Mouse (Mus musculus): ENCODE measurements around the gene Pmpca. TPM values are rescaled to one million over a fixed set of nuclear protein-coding genes. Genes with fewer than 3 reads are reported as not detected.

Pmpca gene
- polyA plus RNA-seq, 1 experiment from 2014 or later, result 153 TPM

- Histone ChIP-seq H3K4me3 (peak overlapping the region; percentile 95), H3K27me3 (ENCODE audit: insufficient read depth, poor library complexity, severe bottlenecking) (no peaks in the 10 kb centered on the region), H3K9me3 (no peaks in the 10 kb centered on the region), H3K36me3 (peaks cover 74% of the 10 kb centered on the region), H3K4me1 (peaks cover 23% of the 10 kb centered on the region), H3K27ac (peak overlapping the region; percentile 92)
- WGBS, result under 1% methylated on average over 45 of the region's 45 CpGs
- DNase-seq (ENCODE audit: low spot score), result no peak
Measured at GRCm38 (mm10) chr2:26388682-26389153, 421 bp upstream of the Pmpca start.

- H3K4me3 ChIP-seq, result no peak overlapping the region
- no peak for DNase-seq (ENCODE audit: low spot score)
- no peaks in the 10 kb centered on the region for H3K9me3 ChIP-seq
- WGBS, result 81% methylated on average over 3 of the region's 3 CpGs
- no peak overlapping the region for H3K27ac ChIP-seq
- peaks cover 23% of the 10 kb centered on the region for H3K4me1 ChIP-seq
- H3K36me3 ChIP-seq, result peaks cover 74% of the 10 kb centered on the region
- no peaks in the 10 kb centered on the region for H3K27me3 ChIP-seq (ENCODE audit: insufficient read depth, poor library complexity, severe bottlenecking)
Measured at GRCm38 (mm10) chr2:26390954-26391353, 1.8 kb downstream of the Pmpca start.

GRCm38 (mm10) chr2:26391617-26392016 lies 2.5 kb downstream of the Pmpca start:
- Histone ChIP-seq H3K9me3 (no peaks in the 10 kb centered on the region), H3K27ac (no peak overlapping the region), H3K4me1 (peaks cover 23% of the 10 kb centered on the region), H3K36me3 (peaks cover 74% of the 10 kb centered on the region), H3K27me3 (ENCODE audit: insufficient read depth, poor library complexity, severe bottlenecking) (no peaks in the 10 kb centered on the region), H3K4me3 (no peak overlapping the region)
- 89% methylated on average over 6 of the region's 6 CpGs for WGBS
- DNase-seq (ENCODE audit: low spot score), result no peak

GRCm38 (mm10) chr2:26398978-26399377 lies 9.8 kb downstream of the Pmpca start:
- Histone ChIP-seq H3K27ac (no peak overlapping the region), H3K27me3 (ENCODE audit: insufficient read depth, poor library complexity, severe bottlenecking) (no peaks in the 10 kb centered on the region), H3K4me1 (peaks cover 11% of the 10 kb centered on the region; the same call in 1 of the 2 replicates), H3K36me3 (peaks cover 93% of the 10 kb centered on the region), H3K9me3 (no peaks in the 10 kb centered on the region), H3K4me3 (no peak overlapping the region)
- WGBS, result 87% methylated on average over 8 of the region's 8 CpGs
- no peak for DNase-seq (ENCODE audit: low spot score)

- Histone ChIP-seq H3K36me3 (peaks cover 86% of the 10 kb centered on the region), H3K9me3 (no peaks in the 10 kb centered on the region), H3K27me3 (ENCODE audit: insufficient read depth, poor library complexity, severe bottlenecking) (no peaks in the 10 kb centered on the region), H3K27ac (peak overlapping the region; percentile 16; the same call in 1 of the 2 replicates), H3K4me3 (no peak overlapping the region), H3K4me1 (peaks cover 13% of the 10 kb centered on the region; the same call in 1 of the 2 replicates)
- 76% methylated on average over 5 of the region's 5 CpGs for WGBS
- no peak for DNase-seq (ENCODE audit: low spot score)
Measured at GRCm38 (mm10) chr2:26399647-26400046, 10.5 kb downstream of the Pmpca start.

- no peaks in the 10 kb centered on the region for H3K27me3 ChIP-seq (ENCODE audit: insufficient read depth, poor library complexity, severe bottlenecking)
- peaks cover 17% of the 10 kb centered on the region; the same call in 1 of the 2 replicates for H3K4me1 ChIP-seq
- DNase-seq (ENCODE audit: low spot score), result no peak
- no peaks in the 10 kb centered on the region for H3K9me3 ChIP-seq
- no peak overlapping the region for H3K27ac ChIP-seq
- H3K4me3 ChIP-seq, result no peak overlapping the region
- peaks cover 83% of the 10 kb centered on the region for H3K36me3 ChIP-seq
- 89% methylated on average over 5 of the region's 5 CpGs for WGBS
Measured at GRCm38 (mm10) chr2:26400296-26400695, 11.2 kb downstream of the Pmpca start.

- peaks cover 21% of the 10 kb centered on the region; the same call in 1 of the 2 replicates for H3K4me1 ChIP-seq
- no peak for DNase-seq (ENCODE audit: low spot score)
- 84% methylated on average over 4 of the region's 4 CpGs for WGBS
- H3K9me3 ChIP-seq, result no peaks in the 10 kb centered on the region
- H3K27ac ChIP-seq, result no peak overlapping the region
- H3K27me3 ChIP-seq (ENCODE audit: insufficient read depth, poor library complexity, severe bottlenecking), result no peaks in the 10 kb centered on the region
- H3K4me3 ChIP-seq, result no peak overlapping the region
- peaks cover 78% of the 10 kb centered on the region for H3K36me3 ChIP-seq
Measured at GRCm38 (mm10) chr2:26401023-26401422, 11.9 kb downstream of the Pmpca start.

GRCm38 (mm10) chr2:26402265-26402664 lies 13.1 kb downstream of the Pmpca start:
- Histone ChIP-seq H3K36me3 (peaks cover 76% of the 10 kb centered on the region), H3K27ac (no peak overlapping the region), H3K4me3 (no peak overlapping the region), H3K4me1 (peaks cover 33% of the 10 kb centered on the region), H3K27me3 (ENCODE audit: insufficient read depth, poor library complexity, severe bottlenecking) (no peaks in the 10 kb centered on the region), H3K9me3 (no peaks in the 10 kb centered on the region)
- 80% methylated on average over 1 of the region's 1 CpGs for WGBS
- no peak for DNase-seq (ENCODE audit: low spot score)

- H3K27ac ChIP-seq, result no peak overlapping the region
- DNase-seq (ENCODE audit: low spot score), result peak; percentile 69
- H3K27me3 ChIP-seq (ENCODE audit: insufficient read depth, poor library complexity, severe bottlenecking), result no peaks in the 10 kb centered on the region
- H3K9me3 ChIP-seq, result no peaks in the 10 kb centered on the region
- H3K4me3 ChIP-seq, result no peak overlapping the region
- 78% methylated on average over 8 of the region's 8 CpGs for WGBS
- peaks cover 66% of the 10 kb centered on the region for H3K36me3 ChIP-seq
- H3K4me1 ChIP-seq, result peaks cover 43% of the 10 kb centered on the region
Measured at GRCm38 (mm10) chr2:26403306-26403705, 14.2 kb downstream of the Pmpca start.

GRCm38 (mm10) chr2:26408515-26409356 lies 19.6 kb downstream of the Pmpca start, which contains the start of gene Inpp5e:
Gene Inpp5e (minus strand): TSS chr2:26409203.
- Histone ChIP-seq H3K9me3 (no peaks in the 10 kb centered on the region), H3K27me3 (ENCODE audit: insufficient read depth, poor library complexity, severe bottlenecking) (no peaks in the 10 kb centered on the region), H3K27ac (peak within 1 kb of the TSS; percentile 95), H3K4me3 (peak within 1 kb of the TSS; percentile 91), H3K4me1 (peaks cover 44% of the 10 kb centered on the region), H3K36me3 (peaks cover 56% of the 10 kb centered on the region)
- WGBS, result under 1% methylated on average over 57 of the region's 57 CpGs
- DNase-seq (ENCODE audit: low spot score), result peak; percentile 97

- WGBS, result 62% methylated on average over 3 of the region's 3 CpGs
- Histone ChIP-seq H3K4me1 (peaks cover 44% of the 10 kb centered on the region), H3K36me3 (peaks cover 62% of the 10 kb centered on the region)
Measured at GRCm38 (mm10) chr2:26409362-26409761, 20.2 kb downstream of the Pmpca start.

GRCm38 (mm10) chr2:26410091-26410490 lies 21.0 kb downstream of the Pmpca start:
- peaks cover 66% of the 10 kb centered on the region for H3K36me3 ChIP-seq
- no peak overlapping the region for H3K27ac ChIP-seq
- WGBS, result 69% methylated on average over 5 of the region's 5 CpGs
- no peak overlapping the region for H3K4me3 ChIP-seq
- DNase-seq (ENCODE audit: low spot score), result peak; percentile 74
- H3K27me3 ChIP-seq (ENCODE audit: insufficient read depth, poor library complexity, severe bottlenecking), result no peaks in the 10 kb centered on the region
- peaks cover 38% of the 10 kb centered on the region for H3K4me1 ChIP-seq
- H3K9me3 ChIP-seq, result no peaks in the 10 kb centered on the region

More at GRCm38 (mm10) chr2:26409362-26409761, 20.2 kb downstream of the Pmpca start:
- Histone ChIP-seq H3K4me3 (peak overlapping the region; percentile 91; the same call in 1 of the 2 replicates), H3K9me3 (no peaks in the 10 kb centered on the region), H3K27ac (peak overlapping the region; percentile 95; the same call in 1 of the 2 replicates), H3K27me3 (ENCODE audit: insufficient read depth, poor library complexity, severe bottlenecking) (no peaks in the 10 kb centered on the region)
- DNase-seq (ENCODE audit: low spot score), result no peak

GRCm38 (mm10) chr2:26410931-26411411 lies 21.8 kb downstream of the Pmpca start:
- WGBS, result 74% methylated on average over 5 of the region's 5 CpGs
- peaks cover 72% of the 10 kb centered on the region for H3K36me3 ChIP-seq

More at GRCm38 (mm10) chr2:26410931-26411411, 21.8 kb downstream of the Pmpca start:
- no peak overlapping the region for H3K4me3 ChIP-seq
- peak; percentile 70 for DNase-seq (ENCODE audit: low spot score)
- no peaks in the 10 kb centered on the region for H3K27me3 ChIP-seq (ENCODE audit: insufficient read depth, poor library complexity, severe bottlenecking)
- no peak overlapping the region for H3K27ac ChIP-seq
- no peaks in the 10 kb centered on the region for H3K9me3 ChIP-seq
- peaks cover 35% of the 10 kb centered on the region for H3K4me1 ChIP-seq
